8 mouse cellular contexts compared by ENCODE assay signal in the genomic region with DNA sequence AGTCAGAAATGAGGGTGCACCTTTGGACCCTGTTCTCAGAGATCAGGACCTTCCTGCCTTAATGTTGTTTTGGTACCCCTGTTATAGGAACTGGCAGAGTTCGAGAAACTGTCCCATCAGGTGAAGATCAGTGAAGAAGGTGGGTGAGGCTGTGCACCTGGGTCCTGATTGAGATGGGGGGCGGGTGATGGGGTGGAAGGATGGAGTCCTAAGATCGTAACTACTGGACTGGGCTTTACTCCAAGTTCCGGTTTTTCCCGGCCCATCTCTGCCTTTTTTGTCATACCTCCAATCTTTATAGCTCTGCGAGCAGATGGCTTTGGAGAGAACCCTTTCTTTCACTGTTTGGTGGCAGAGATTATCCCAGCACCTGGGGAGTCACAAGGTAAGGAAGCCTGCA. TPM values are rescaled to one million over a fixed set of nuclear protein-coding genes. Genes with fewer than 3 reads are reported as not detected.
A peak's percentile ranks its signal among the peaks of the same experiment; 100 is the strongest.
DNase-seq lines count a peak whose midpoint lies in the region; ATAC-seq and TF ChIP-seq lines count a peak whose summit lies in the region.

No protein-coding gene starts in this region.

- peaks cover 10% of the 10 kb centered on the region for H3K27me3 ChIP-seq in E14TG2a.4 (ENCODE audit: insufficient read depth, low read length)
- H3K27me3 ChIP-seq in forebrain, embryonic 14.5 days (replicated peaks; ENCODE audit: control insufficient read depth, insufficient read depth, low read length): no peaks in the 10 kb centered on the region
- H3K27me3 ChIP-seq in limb, embryonic 15.5 days: no peaks in the 10 kb centered on the region

- H3K9me3 ChIP-seq in E14TG2a.4 (ENCODE audit: low read length): no peaks in the 10 kb centered on the region
- no peaks in the 10 kb centered on the region for H3K9me3 ChIP-seq in forebrain, embryonic 14.5 days (replicated peaks; ENCODE audit: control insufficient read depth, low read length)
- H3K9me3 ChIP-seq in limb, embryonic 15.5 days: no peaks in the 10 kb centered on the region

- H3K4me1 ChIP-seq in E14TG2a.4 (replicated peaks; ENCODE audit: low read depth, low read length): peaks cover 28% of the 10 kb centered on the region
- peaks cover 10% of the 10 kb centered on the region for H3K4me1 ChIP-seq in forebrain, embryonic 14.5 days (ENCODE audit: control insufficient read depth, insufficient read depth, low read length)
- peaks cover 8% of the 10 kb centered on the region for H3K4me1 ChIP-seq in limb, embryonic 15.5 days

- H3K9ac ChIP-seq in forebrain, embryonic 14.5 days (ENCODE audit: low read length): peak overlapping the region; percentile 80
- H3K9ac ChIP-seq in limb, embryonic 15.5 days: peak overlapping the region; percentile 43

- H3K4me2 ChIP-seq in forebrain, embryonic 14.5 days (ENCODE audit: low read length): peak overlapping the region; percentile 77
- peak overlapping the region; percentile 74 for H3K4me2 ChIP-seq in limb, embryonic 15.5 days

- TF ChIP-seq CTCF in E14TG2a.4 (conservative IDR thresholded peaks at IDR 0.05; ENCODE audit: low read length): no peak

- peak overlapping the region; percentile 60; the same call in 1 of the 2 replicates for H3K27ac ChIP-seq in forebrain, embryonic 14.5 days (ENCODE audit: low read depth, low read length)
- peak overlapping the region; percentile 55; the same call in 1 of the 2 replicates for H3K27ac ChIP-seq in limb, embryonic 15.5 days

- no peak for ATAC-seq in forebrain, embryonic 14.5 days
- no peak for ATAC-seq in limb, embryonic 15.5 days (ENCODE audit: insufficient number of reproducible peaks, low FRiP score, low TSS enrichment, low read depth)
- no peak for ATAC-seq in erythroid progenitor cell, adult 5-6 weeks (replicated peaks; ENCODE audit: low FRiP score, poor library complexity, severe bottlenecking)

- WGBS in forebrain, embryonic 14.5 days: 38% methylated on average over 6 of the region's 6 CpGs
- 17% methylated on average over 6 of the region's 6 CpGs for WGBS in limb, embryonic 15.5 days

- peak; percentile 51 to 57 for DNase-seq in cerebellum, adult 18-20 months
- DNase-seq in cerebellum, adult 11 months: no peak
- peak; percentile 13 for DNase-seq in forebrain, embryonic 14.5 days (ENCODE audit: low spot score)
- DNase-seq in testis, postnatal 10 days (ENCODE audit: low spot score): peak; percentile 56
- no peak for DNase-seq in B cell, adult 2 months

- peak overlapping the region; percentile 73 for H3K4me3 ChIP-seq in E14TG2a.4 (replicated peaks; ENCODE audit: low read length)
- H3K4me3 ChIP-seq in forebrain, embryonic 14.5 days (ENCODE audit: low read depth, low read length): peak overlapping the region; percentile 45
- peak overlapping the region; percentile 49 for H3K4me3 ChIP-seq in limb, embryonic 15.5 days

- no peaks in the 10 kb centered on the region for H3K36me3 ChIP-seq in E14TG2a.4 (ENCODE audit: insufficient read depth, low read length)
- no peaks in the 10 kb centered on the region for H3K36me3 ChIP-seq in forebrain, embryonic 14.5 days (ENCODE audit: control insufficient read depth, insufficient read depth, low read length)
- no peaks in the 10 kb centered on the region for H3K36me3 ChIP-seq in limb, embryonic 15.5 days

RNA-seq across cellular contexts. Expression of gene Sat2, which starts 0.6 kb away (rescaled TPM):
- polyA plus RNA-seq in forebrain, embryonic 14.5 days (2014; fragmentation: Nextera tagmentation; extraction: Ambion mirVana): 17.6 and 18.2 TPM in 2 replicates
- polyA plus RNA-seq in limb, embryonic 15.5 days (2015; fragmentation: Nextera tagmentation; extraction: Ambion mirVana): 15.7 and 16.2 TPM in 2 replicates
- not detected in 2 replicates for total RNA-seq in erythroid progenitor cell, adult 5-6 weeks (2015; ENCODE audit: low replicate concordance)
- not detected in 2 replicates for total RNA-seq in erythroid progenitor cell, adult 5-6 weeks (2017; ENCODE audit: low replicate concordance)

RNA-seq across cellular contexts. Expression of gene Shbg, which starts 4.7 kb away (rescaled TPM):
- polyA plus RNA-seq in forebrain, embryonic 14.5 days (2014; fragmentation: Nextera tagmentation; extraction: Ambion mirVana): not detected in 2 replicates
- not detected in 2 replicates for polyA plus RNA-seq in limb, embryonic 15.5 days (2015; fragmentation: Nextera tagmentation; extraction: Ambion mirVana)
- total RNA-seq in erythroid progenitor cell, adult 5-6 weeks (2015; ENCODE audit: low replicate concordance): not detected in 2 replicates
- total RNA-seq in erythroid progenitor cell, adult 5-6 weeks (2017; ENCODE audit: low replicate concordance): not detected in 2 replicates

RNA-seq across cellular contexts. Expression of gene Fxr2, which starts 10.4 kb away (rescaled TPM):
- polyA plus RNA-seq in forebrain, embryonic 14.5 days (2014; fragmentation: Nextera tagmentation; extraction: Ambion mirVana): 34.2 and 35.0 TPM in 2 replicates
- polyA plus RNA-seq in limb, embryonic 15.5 days (2015; fragmentation: Nextera tagmentation; extraction: Ambion mirVana): 26.8 and 27.1 TPM in 2 replicates
- total RNA-seq in erythroid progenitor cell, adult 5-6 weeks (2015; ENCODE audit: low replicate concordance): 18.0 and 24.9 TPM in 2 replicates
- total RNA-seq in erythroid progenitor cell, adult 5-6 weeks (2017; ENCODE audit: low replicate concordance): 42.4 and 44.2 TPM in 2 replicates

RNA-seq across cellular contexts. Expression of gene Atp1b2, which starts 16.7 kb away (rescaled TPM):
- polyA plus RNA-seq in forebrain, embryonic 14.5 days (2014; fragmentation: Nextera tagmentation; extraction: Ambion mirVana): 22.0 and 31.5 TPM in 2 replicates
- polyA plus RNA-seq in limb, embryonic 15.5 days (2015; fragmentation: Nextera tagmentation; extraction: Ambion mirVana): 8.2 and 10.5 TPM in 2 replicates
- total RNA-seq in erythroid progenitor cell, adult 5-6 weeks (2015; ENCODE audit: low replicate concordance): 20.9 and 36.5 TPM in 2 replicates
- total RNA-seq in erythroid progenitor cell, adult 5-6 weeks (2017; ENCODE audit: low replicate concordance): 3.5 and 4.5 TPM in 2 replicates

RNA-seq across cellular contexts. Expression of gene Sox15, which starts 32.7 kb away (rescaled TPM):
- polyA plus RNA-seq in forebrain, embryonic 14.5 days (2014; fragmentation: Nextera tagmentation; extraction: Ambion mirVana): not detected in 2 replicates
- polyA plus RNA-seq in limb, embryonic 15.5 days (2015; fragmentation: Nextera tagmentation; extraction: Ambion mirVana): 3.2 and 4.8 TPM in 2 replicates
- not detected in 2 replicates for total RNA-seq in erythroid progenitor cell, adult 5-6 weeks (2015; ENCODE audit: low replicate concordance)
- total RNA-seq in erythroid progenitor cell, adult 5-6 weeks (2017; ENCODE audit: low replicate concordance): not detected in 2 replicates

Comparison
In these comparisons a context has a peak if more than half of its experiments do, and no peak if none do; other contexts are left out.
1. DNase-seq: peak in cerebellum, adult 18-20 months (2 of 2), forebrain, embryonic 14.5 days (single experiment) and testis, postnatal 10 days (single experiment); none in cerebellum, adult 11 months (single experiment) and B cell, adult 2 months (0 of 2).
2. Peak in every context shown above with its lines, with median percentiles within 50 percentile points of each other: H3K4me3 ChIP-seq.